Mouse (Mus musculus): ENCODE measurements around the gene Tet3. TPM values are rescaled to one million over a fixed set of nuclear protein-coding genes. Genes with fewer than 3 reads are reported as not detected.
"Not testable (repeated sequence)": the region's sequence is repeated elsewhere in the genome, so short reads cannot be mapped to it uniquely, and the experiment has no call there.

Gene Tet3
- polyA plus RNA-seq, 1 experiment from 2014 or later = 35.8 TPM

- H3K9ac ChIP-seq (ENCODE audit: low read length) = no peak overlapping the region
- DNase-seq (ENCODE audit: low spot score) (no peak), ATAC-seq (ENCODE audit: insufficient number of reproducible peaks, low FRiP score, low TSS enrichment, low read depth) (no peak)
- H3K4me1 ChIP-seq (ENCODE audit: control insufficient read depth, insufficient read depth, low read length) = no peaks in the 10 kb centered on the region
- WGBS = 82% methylated on average over 7 of the region's 7 CpGs
- no peaks in the 10 kb centered on the region for H3K27me3 ChIP-seq (ENCODE audit: control insufficient read depth, insufficient read depth, low read length)
- no peak overlapping the region for H3K27ac ChIP-seq (replicated peaks; ENCODE audit: low read depth, low read length)
- H3K9me3 ChIP-seq (ENCODE audit: control insufficient read depth, low read length) = no peaks in the 10 kb centered on the region
- no peaks in the 10 kb centered on the region for H3K36me3 ChIP-seq (ENCODE audit: control insufficient read depth, insufficient read depth, low read length)
- H3K4me3 ChIP-seq (ENCODE audit: low read depth, low read length) = no peak overlapping the region
- H3K4me2 ChIP-seq (ENCODE audit: low read depth, severe bottlenecking) = no peak overlapping the region
Measured at GRCm38 (mm10) chr6:83351490-83352160, 107.3 kb downstream of the Tet3 start.

- Histone ChIP-seq H3K4me1 (ENCODE audit: control insufficient read depth, insufficient read depth, low read length) (no peaks in the 10 kb centered on the region), H3K27me3 (ENCODE audit: control insufficient read depth, insufficient read depth, low read length) (no peaks in the 10 kb centered on the region), H3K4me2 (ENCODE audit: low read depth, severe bottlenecking) (no peak overlapping the region), H3K9me3 (ENCODE audit: control insufficient read depth, low read length) (no peaks in the 10 kb centered on the region), H3K27ac (replicated peaks; ENCODE audit: low read depth, low read length) (no peak overlapping the region), H3K9ac (ENCODE audit: low read length) (no peak overlapping the region), H3K4me3 (ENCODE audit: low read depth, low read length) (no peak overlapping the region), H3K36me3 (ENCODE audit: control insufficient read depth, insufficient read depth, low read length) (no peaks in the 10 kb centered on the region)
- no peak for ATAC-seq (ENCODE audit: insufficient number of reproducible peaks, low FRiP score, low TSS enrichment, low read depth)
- DNase-seq (ENCODE audit: low spot score) = no peak
- WGBS = 91% methylated on average over 16 of the region's 16 CpGs
Measured at GRCm38 (mm10) chr6:83350851-83351405, 108.0 kb downstream of the Tet3 start.

- whole genome bisulfite sequencing = 78% methylated on average over 7 of the region's 7 CpGs
- ATAC-seq (ENCODE audit: insufficient number of reproducible peaks, low FRiP score, low TSS enrichment, low read depth) = no peak
- H3K27me3 ChIP-seq (ENCODE audit: control insufficient read depth, insufficient read depth, low read length) = no peaks in the 10 kb centered on the region
- H3K4me2 ChIP-seq (ENCODE audit: low read depth, severe bottlenecking) = peak overlapping the region; percentile 80
- no peak overlapping the region for H3K27ac ChIP-seq (replicated peaks; ENCODE audit: low read depth, low read length)
- H3K4me1 ChIP-seq (ENCODE audit: control insufficient read depth, insufficient read depth, low read length) = no peaks in the 10 kb centered on the region
- peak overlapping the region; percentile 95 for H3K9ac ChIP-seq (ENCODE audit: low read length)
- peak overlapping the region; percentile 66 for H3K4me3 ChIP-seq (ENCODE audit: low read depth, low read length)
- no peaks in the 10 kb centered on the region for H3K36me3 ChIP-seq (ENCODE audit: control insufficient read depth, insufficient read depth, low read length)
- no peaks in the 10 kb centered on the region for H3K9me3 ChIP-seq (ENCODE audit: control insufficient read depth, low read length)
- DNase-seq (ENCODE audit: low spot score) = no peak
Measured at GRCm38 (mm10) chr6:83350172-83350571, 108.7 kb downstream of the Tet3 start.

GRCm38 (mm10) chr6:83349274-83349958 is 109.5 kb downstream of the Tet3 start:
- Histone ChIP-seq H3K9ac (ENCODE audit: low read length) (peak overlapping the region; percentile 95), H3K27me3 (ENCODE audit: control insufficient read depth, insufficient read depth, low read length) (no peaks in the 10 kb centered on the region), H3K27ac (replicated peaks; ENCODE audit: low read depth, low read length) (no peak overlapping the region), H3K4me1 (ENCODE audit: control insufficient read depth, insufficient read depth, low read length) (no peaks in the 10 kb centered on the region), H3K4me2 (ENCODE audit: low read depth, severe bottlenecking) (peak overlapping the region; percentile 80), H3K4me3 (ENCODE audit: low read depth, low read length) (peak overlapping the region; percentile 66), H3K9me3 (ENCODE audit: control insufficient read depth, low read length) (no peaks in the 10 kb centered on the region), H3K36me3 (ENCODE audit: control insufficient read depth, insufficient read depth, low read length) (no peaks in the 10 kb centered on the region)
- DNase-seq (ENCODE audit: low spot score) = peak; percentile 96
- WGBS = under 1% methylated on average over 53 of the region's 53 CpGs
- ATAC-seq (ENCODE audit: insufficient number of reproducible peaks, low FRiP score, low TSS enrichment, low read depth) = peak; percentile 85

GRCm38 (mm10) chr6:83348873-83349272 is 110.0 kb downstream of the Tet3 start, which contains the start of gene Bola3:
Bola3 (plus strand) TSS chr6:83349147.
- H3K27ac ChIP-seq (replicated peaks; ENCODE audit: low read depth, low read length) = no peak within 1 kb of the TSS
- DNase-seq (ENCODE audit: low spot score) = no peak

GRCm38 (mm10) chr6:83347916-83348315 is 111.0 kb downstream of the Tet3 start:
- H3K9me3 ChIP-seq (ENCODE audit: control insufficient read depth, low read length) = no peaks in the 10 kb centered on the region
- H3K27me3 ChIP-seq (ENCODE audit: control insufficient read depth, insufficient read depth, low read length) = no peaks in the 10 kb centered on the region
- no peak for DNase-seq (ENCODE audit: low spot score)
- no peaks in the 10 kb centered on the region; the same call in 1 of the 2 replicates for H3K36me3 ChIP-seq (ENCODE audit: control insufficient read depth, insufficient read depth, low read length)
- no peaks in the 10 kb centered on the region for H3K4me1 ChIP-seq (ENCODE audit: control insufficient read depth, insufficient read depth, low read length)
- no peak overlapping the region for H3K27ac ChIP-seq (replicated peaks; ENCODE audit: low read depth, low read length)
- ATAC-seq (ENCODE audit: insufficient number of reproducible peaks, low FRiP score, low TSS enrichment, low read depth) = no peak
- H3K4me3 ChIP-seq (ENCODE audit: low read depth, low read length) = no peak overlapping the region
- no peak overlapping the region for H3K9ac ChIP-seq (ENCODE audit: low read length)
- no peak overlapping the region for H3K4me2 ChIP-seq (ENCODE audit: low read depth, severe bottlenecking)
- 86% methylated on average over 3 of the region's 3 CpGs for WGBS

More at GRCm38 (mm10) chr6:83348873-83349272, 110.0 kb downstream of the Tet3 start, which contains the start of gene Bola3:
- 29% methylated on average over 6 of the region's 6 CpGs for WGBS
- no peaks in the 10 kb centered on the region for H3K4me1 ChIP-seq (ENCODE audit: control insufficient read depth, insufficient read depth, low read length)
- H3K36me3 ChIP-seq (ENCODE audit: control insufficient read depth, insufficient read depth, low read length) = no peaks in the 10 kb centered on the region; the same call in 1 of the 2 replicates
- H3K27me3 ChIP-seq (ENCODE audit: control insufficient read depth, insufficient read depth, low read length) = no peaks in the 10 kb centered on the region
- peak within 1 kb of the TSS; percentile 66 for H3K4me3 ChIP-seq (ENCODE audit: low read depth, low read length)
- peak; percentile 32 for ATAC-seq (ENCODE audit: insufficient number of reproducible peaks, low FRiP score, low TSS enrichment, low read depth)
- H3K9ac ChIP-seq (ENCODE audit: low read length) = peak within 1 kb of the TSS; percentile 95
- H3K9me3 ChIP-seq (ENCODE audit: control insufficient read depth, low read length) = no peaks in the 10 kb centered on the region
- peak within 1 kb of the TSS; percentile 80 for H3K4me2 ChIP-seq (ENCODE audit: low read depth, severe bottlenecking)

GRCm38 (mm10) chr6:83345285-83345684 is 113.6 kb downstream of the Tet3 start:
- not testable (repeated sequence) for H3K36me3 ChIP-seq (ENCODE audit: control insufficient read depth, insufficient read depth, low read length); H3K4me3 ChIP-seq (ENCODE audit: low read depth, low read length); H3K4me1 ChIP-seq (ENCODE audit: control insufficient read depth, insufficient read depth, low read length); H3K27me3 ChIP-seq (ENCODE audit: control insufficient read depth, insufficient read depth, low read length); H3K27ac ChIP-seq (replicated peaks; ENCODE audit: low read depth, low read length); H3K9me3 ChIP-seq (ENCODE audit: control insufficient read depth, low read length); ATAC-seq (ENCODE audit: insufficient number of reproducible peaks, low FRiP score, low TSS enrichment, low read depth); DNase-seq (ENCODE audit: low spot score); H3K4me2 ChIP-seq (ENCODE audit: low read depth, severe bottlenecking); H3K9ac ChIP-seq (ENCODE audit: low read length)
- WGBS = 93% methylated on average over 8 of the region's 8 CpGs

GRCm38 (mm10) chr6:83342957-83343356 is 115.9 kb downstream of the Tet3 start:
- no peak for ATAC-seq (ENCODE audit: insufficient number of reproducible peaks, low FRiP score, low TSS enrichment, low read depth)
- H3K36me3 ChIP-seq (ENCODE audit: control insufficient read depth, insufficient read depth, low read length) = no peaks in the 10 kb centered on the region; the same call in 1 of the 2 replicates

More at GRCm38 (mm10) chr6:83342957-83343356, 115.9 kb downstream of the Tet3 start:
- 96% methylated on average over 2 of the region's 2 CpGs for WGBS
- Histone ChIP-seq H3K27ac (replicated peaks; ENCODE audit: low read depth, low read length) (no peak overlapping the region), H3K9ac (ENCODE audit: low read length) (no peak overlapping the region), H3K4me1 (ENCODE audit: control insufficient read depth, insufficient read depth, low read length) (no peaks in the 10 kb centered on the region), H3K27me3 (ENCODE audit: control insufficient read depth, insufficient read depth, low read length) (no peaks in the 10 kb centered on the region), H3K4me2 (ENCODE audit: low read depth, severe bottlenecking) (no peak overlapping the region), H3K4me3 (ENCODE audit: low read depth, low read length) (no peak overlapping the region), H3K9me3 (ENCODE audit: control insufficient read depth, low read length) (no peaks in the 10 kb centered on the region)
- no peak for DNase-seq (ENCODE audit: low spot score)

All from limb, embryonic 11.5 days (tissue).